Mouse (Mus musculus) urinary bladder, postnatal 4 days (tissue): ENCODE results near the gene Slc25a20.

Source experiments
- DNase-seq, 2 experiments: peaks; one replicate each; pipeline ENCODE4 v3.0.0; 2021 to 2022; ENCODE audit warnings: low spot score in 2 of 2

Slc25a20 gene

GRCm38 (mm10) chr9:108687181-108687580, 25.3 kb downstream of the Slc25a20 start:
- no peak for DNase-seq

GRCm38 (mm10) chr9:108687686-108688085, 25.8 kb downstream of the Slc25a20 start:
- no peak for DNase-seq

- no peak for DNase-seq
These were observed 26.6 kb downstream of the Slc25a20 start for GRCm38 (mm10) chr9:108688451-108688850.

- no peak for DNase-seq
These were observed 27.2 kb downstream of the Slc25a20 start, which contains the start of gene Prkar2a for GRCm38 (mm10) chr9:108689106-108689505. Prkar2a (plus strand) TSS chr9:108689314.

- no peak for DNase-seq
These were observed 28.1 kb downstream of the Slc25a20 start for GRCm38 (mm10) chr9:108689993-108690392.

- DNase-seq = no peak
These were observed 29.0 kb downstream of the Slc25a20 start for GRCm38 (mm10) chr9:108690914-108691313.

GRCm38 (mm10) chr9:108691371-108691770, 29.5 kb downstream of the Slc25a20 start:
- no peak for DNase-seq

GRCm38 (mm10) chr9:108691846-108692225, 29.9 kb downstream of the Slc25a20 start:
- DNase-seq = peak; percentile 85 to 87

- DNase-seq = peak in 1 of 2 experiments; percentile 46
These were observed 30.5 kb downstream of the Slc25a20 start for GRCm38 (mm10) chr9:108692226-108693041.

- DNase-seq = no peak
These were observed 32.1 kb downstream of the Slc25a20 start for GRCm38 (mm10) chr9:108693946-108694345.

- DNase-seq = no peak
These were observed 32.6 kb downstream of the Slc25a20 start for GRCm38 (mm10) chr9:108694533-108694932.

- no peak for DNase-seq
These were observed 40.6 kb downstream of the Slc25a20 start for GRCm38 (mm10) chr9:108702476-108702875.

GRCm38 (mm10) chr9:108703373-108704110, 41.7 kb downstream of the Slc25a20 start:
- no peak for DNase-seq

GRCm38 (mm10) chr9:108704591-108704990, 42.7 kb downstream of the Slc25a20 start:
- DNase-seq = no peak

- no peak for DNase-seq
These were observed 45.3 kb downstream of the Slc25a20 start for GRCm38 (mm10) chr9:108707212-108707611.

- DNase-seq = no peak
These were observed 46.9 kb downstream of the Slc25a20 start for GRCm38 (mm10) chr9:108708833-108709232.

- no peak for DNase-seq
These were observed 48.9 kb downstream of the Slc25a20 start for GRCm38 (mm10) chr9:108710767-108711166.

- no peak for DNase-seq
These were observed 54.3 kb downstream of the Slc25a20 start for GRCm38 (mm10) chr9:108716199-108716598.

- no peak for DNase-seq
These were observed 61.9 kb downstream of the Slc25a20 start for GRCm38 (mm10) chr9:108723751-108724150.

- DNase-seq = no peak
These were observed 64.2 kb downstream of the Slc25a20 start for GRCm38 (mm10) chr9:108726116-108726515.

GRCm38 (mm10) chr9:108729050-108729449, 67.2 kb downstream of the Slc25a20 start:
- DNase-seq = no peak

GRCm38 (mm10) chr9:108732462-108732861, 70.6 kb downstream of the Slc25a20 start:
- DNase-seq = no peak
